ENCODE assay signal across 34 mouse cellular contexts in genomic region chr19:58827656-58828055, GRCm38 (mm10). TPM values are rescaled to one million over a fixed set of nuclear protein-coding genes. Genes with fewer than 3 reads are reported as not detected.
A peak's percentile ranks its signal among the peaks of the same experiment; 100 is the strongest.
DNase-seq lines count a peak whose midpoint lies in the region; ATAC-seq and TF ChIP-seq lines count a peak whose summit lies in the region.
"Had no signal": no experiment of that assay in that cellular context is flagged by ENCODE, and none has a peak within 500 bp of the region (broad histone marks: within the 10 kb centered on the region; RNA-seq: fewer than 3 reads in every experiment).

No protein-coding gene starts in this region.

- no peak overlapping the region for H3K9ac ChIP-seq in hindbrain, embryonic 13.5 days
- H3K9ac ChIP-seq in hindbrain, embryonic 11.5 days (ENCODE audit: low read depth, low read length) = no peak overlapping the region
- no peak overlapping the region for H3K9ac ChIP-seq in neural tube, embryonic 15.5 days (replicated peaks)
- H3K9ac ChIP-seq: embryonic facial prominence, embryonic 15.5 days; hindbrain, embryonic 14.5 days; kidney, embryonic 15.5 days; limb, embryonic 12.5 days; liver, embryonic 15.5 days; lung, embryonic 14.5 days; neural tube, embryonic 12.5 days had no signal

- no peak overlapping the region for H3K4me2 ChIP-seq in hindbrain, embryonic 13.5 days
- no peak overlapping the region for H3K4me2 ChIP-seq in hindbrain, embryonic 11.5 days (replicated peaks; ENCODE audit: low read depth, low read length)
- H3K4me2 ChIP-seq in neural tube, embryonic 15.5 days = no peak overlapping the region
- H3K4me2 ChIP-seq: embryonic facial prominence, embryonic 15.5 days; hindbrain, embryonic 14.5 days; kidney, embryonic 15.5 days; limb, embryonic 12.5 days; liver, embryonic 15.5 days; lung, embryonic 14.5 days; midbrain, embryonic 11.5 days; neural tube, embryonic 12.5 days had no signal

- no peak for TF ChIP-seq POLR2A in spleen, adult 2 months (IDR thresholded peaks at IDR 0.05; ENCODE audit: low read depth, low read length)

- no peaks in the 10 kb centered on the region for H3K27me3 ChIP-seq in hindbrain, embryonic 13.5 days
- no peaks in the 10 kb centered on the region for H3K27me3 ChIP-seq in hindbrain, embryonic 11.5 days (ENCODE audit: control insufficient read depth, insufficient read depth, low read length)
- H3K27me3 ChIP-seq in spleen, adult 2 months (ENCODE audit: control insufficient read depth, insufficient read depth, low read length) = no peaks in the 10 kb centered on the region
- no peaks in the 10 kb centered on the region for H3K27me3 ChIP-seq in splenic B cell, adult 2 months (ENCODE audit: control insufficient read depth, insufficient read depth, low read length, poor library complexity, severe bottlenecking)
- H3K27me3 ChIP-seq in neural tube, embryonic 15.5 days (replicated peaks) = no peaks in the 10 kb centered on the region
- H3K27me3 ChIP-seq: embryonic facial prominence, embryonic 15.5 days; kidney, embryonic 15.5 days; liver, embryonic 15.5 days; neural tube, embryonic 12.5 days; Patski had no signal

- no peak for ATAC-seq in hindbrain, embryonic 13.5 days (ENCODE audit: low FRiP score)
- no peak for ATAC-seq in hindbrain, embryonic 11.5 days (ENCODE audit: low FRiP score)
- no peak for ATAC-seq in neural tube, embryonic 15.5 days (ENCODE audit: low FRiP score)
- ATAC-seq: forebrain, embryonic 14.5 days; midbrain, embryonic 16.5 days; Patski had no signal

- H3K4me3 ChIP-seq in gastrocnemius, adult 2 months = no peak overlapping the region
- no peak overlapping the region for H3K4me3 ChIP-seq in hindbrain, embryonic 13.5 days
- H3K4me3 ChIP-seq in hindbrain, embryonic 11.5 days (ENCODE audit: low read depth, low read length) = no peak overlapping the region
- H3K4me3 ChIP-seq in spleen, adult 2 months (ENCODE audit: extremely low read depth, insufficient read depth, insufficient read length) = no peak overlapping the region
- no peak overlapping the region for H3K4me3 ChIP-seq in neural tube, embryonic 15.5 days (replicated peaks)
- H3K4me3 ChIP-seq: embryonic facial prominence, embryonic 10.5 days; embryonic facial prominence, embryonic 15.5 days; kidney, embryonic 15.5 days; limb, embryonic 12.5 days; liver, embryonic 15.5 days; myocyte; neural tube, embryonic 12.5 days had no signal

- H3K27ac ChIP-seq in gastrocnemius, adult 2 months = no peak overlapping the region
- H3K27ac ChIP-seq in hindbrain, embryonic 13.5 days = 0 out of 2 replicates have a peak overlapping the region, but pooled peaks have one; percentile 8
- H3K27ac ChIP-seq in hindbrain, embryonic 11.5 days (ENCODE audit: low read depth, low read length) = no peak overlapping the region
- H3K27ac ChIP-seq in spleen, adult 2 months (ENCODE audit: insufficient read depth, low read length) = no peak overlapping the region
- H3K27ac ChIP-seq in neural tube, embryonic 15.5 days (replicated peaks) = no peak overlapping the region
- H3K27ac ChIP-seq: embryonic facial prominence, embryonic 10.5 days; embryonic facial prominence, embryonic 15.5 days; hindbrain, embryonic 14.5 days; kidney, embryonic 15.5 days; limb, embryonic 12.5 days; liver, embryonic 15.5 days; neural tube, embryonic 12.5 days had no signal

- peaks cover 45% of the 10 kb centered on the region for H3K4me1 ChIP-seq in hindbrain, embryonic 13.5 days (replicated peaks)
- H3K4me1 ChIP-seq in hindbrain, embryonic 11.5 days (replicated peaks; ENCODE audit: control insufficient read depth, insufficient read depth, low read length) = no peaks in the 10 kb centered on the region; the same call in 1 of the 2 replicates
- peaks cover 1% of the 10 kb centered on the region; the same call in 1 of the 2 replicates for H3K4me1 ChIP-seq in spleen, adult 2 months (ENCODE audit: control insufficient read depth, insufficient read depth, insufficient read length)
- peaks cover 47% of the 10 kb centered on the region for H3K4me1 ChIP-seq in neural tube, embryonic 15.5 days
- H3K4me1 ChIP-seq: embryonic facial prominence, embryonic 10.5 days; embryonic facial prominence, embryonic 15.5 days; liver, embryonic 15.5 days had no signal

- no peak for DNase-seq in gastrocnemius, adult 2 months
- no peak for DNase-seq in gastrocnemius, adult 18-20 months (ENCODE audit: low spot score)
- DNase-seq in hindbrain, embryonic 11.5 days (ENCODE audit: low spot score) = no peak
- no peak for DNase-seq in spleen, adult 2 months (ENCODE audit: low read depth in 1 of 2, low spot score in 2 of 2)
- DNase-seq in spleen, adult 18-20 months = no peak
- DNase-seq in splenic B cell, adult 2 months (ENCODE audit: low read depth, low spot score) = peak; percentile 23
- DNase-seq: adrenal gland, postnatal 14 days; cerebellum, adult 11 months; cerebellum, adult 9-10 months; gastrocnemius, postnatal 10 days; kidney, adult 18-20 months; kidney, postnatal 4 days; lung, embryonic 14.5 days; thymus, postnatal 14 days had no signal

- no peaks in the 10 kb centered on the region for H3K9me3 ChIP-seq in hindbrain, embryonic 13.5 days
- no peaks in the 10 kb centered on the region for H3K9me3 ChIP-seq in hindbrain, embryonic 11.5 days (ENCODE audit: control insufficient read depth, low read length)
- no peaks in the 10 kb centered on the region for H3K9me3 ChIP-seq in neural tube, embryonic 15.5 days (replicated peaks)
- H3K9me3 ChIP-seq: embryonic facial prominence, embryonic 10.5 days; embryonic facial prominence, embryonic 15.5 days; kidney, embryonic 15.5 days; limb, embryonic 12.5 days; liver, embryonic 15.5 days; neural tube, embryonic 12.5 days had no signal

- peak; percentile 14; the same call in 1 of the 2 replicates for TF ChIP-seq CTCF in gastrocnemius, adult 2 months (IDR thresholded peaks at IDR 0.05)
- 0 out of 2 replicates have a peak, but pooled peaks have one; percentile 3 for TF ChIP-seq CTCF in spleen, adult 2 months (IDR thresholded peaks at IDR 0.05; ENCODE audit: extremely low read depth, insufficient read depth, insufficient read length, insufficient replicate concordance)

- 63% methylated on average over 7 of the region's 7 CpGs for WGBS in hindbrain, embryonic 13.5 days
- 66% methylated on average over 7 of the region's 7 CpGs for WGBS in hindbrain, embryonic 11.5 days
- 66% methylated on average over 7 of the region's 7 CpGs for WGBS in spleen, adult 2 months
- 60% methylated on average over 7 of the region's 7 CpGs for WGBS in neural tube, embryonic 15.5 days

- intact Hi-C loops in gastrocnemius, adult 2 months (cut with DNase I) = no loop called here

- H3K36me3 ChIP-seq in hindbrain, embryonic 13.5 days = peaks cover 25% of the 10 kb centered on the region
- H3K36me3 ChIP-seq in hindbrain, embryonic 11.5 days (ENCODE audit: control insufficient read depth, insufficient read depth, low read length) = no peaks in the 10 kb centered on the region
- no peaks in the 10 kb centered on the region for H3K36me3 ChIP-seq in spleen, adult 2 months (ENCODE audit: control insufficient read depth, insufficient read depth, low read length)
- H3K36me3 ChIP-seq in splenic B cell, adult 2 months (ENCODE audit: control insufficient read depth, insufficient read depth, low read length, poor library complexity, severe bottlenecking) = no peaks in the 10 kb centered on the region
- H3K36me3 ChIP-seq in neural tube, embryonic 15.5 days = peaks cover 16% of the 10 kb centered on the region
- H3K36me3 ChIP-seq: embryonic facial prominence, embryonic 10.5 days; embryonic facial prominence, embryonic 15.5 days; G1E; limb, embryonic 12.5 days; liver, embryonic 15.5 days had no signal

RNA-seq across cellular contexts. Expression of gene 1700019N19Rik, which starts 33.4 kb away (rescaled TPM):
- total RNA-seq in gastrocnemius, adult 2 months (2021) = not detected
- total RNA-seq in gastrocnemius, adult 18-20 months (2021) = not detected
- polyA plus RNA-seq in hindbrain, embryonic 13.5 days (2015; fragmentation: Nextera tagmentation; extraction: Ambion mirVana) = not detected in 2 replicates
- polyA plus RNA-seq in hindbrain, embryonic 11.5 days (2014; fragmentation: Nextera tagmentation; extraction: Ambion mirVana) = not detected in 2 replicates
- polyA plus RNA-seq in spleen, adult 2 months (2012; rRNA removed) = 0.09 TPM in 1 of 2 replicates, not detected in the other
- polyA plus RNA-seq in neural tube, embryonic 15.5 days (2015; fragmentation: Nextera tagmentation; extraction: Ambion mirVana) = not detected in 2 replicates
- total RNA-seq: adrenal gland, postnatal 14 days; G1E; gastrocnemius, postnatal 10 days; heart, postnatal 25 days; liver, adult 2 months; megakaryocyte, adult 5-6 weeks had no signal
- polyA plus RNA-seq: C2C12; embryonic facial prominence, embryonic 15.5 days; forebrain, embryonic 14.5 days; G1E; heart, embryonic 14.5 days; hindbrain, embryonic 14.5 days; kidney, embryonic 15.5 days; limb, embryonic 12.5 days; liver, adult 2 months; liver, embryonic 15.5 days; lung, embryonic 14.5 days; midbrain, embryonic 11.5 days; midbrain, embryonic 16.5 days; myocyte; neural tube, embryonic 12.5 days; Patski had no signal
